Mouse (Mus musculus): Measurements from ENCODE around the gene Atp4a. TPM values are rescaled to one million over a fixed set of nuclear protein-coding genes. Genes with fewer than 3 reads are reported as not detected.

Atp4a gene
- polyA plus RNA-seq, 1 experiment from 2014 or later = 0.80 TPM

DNA sequence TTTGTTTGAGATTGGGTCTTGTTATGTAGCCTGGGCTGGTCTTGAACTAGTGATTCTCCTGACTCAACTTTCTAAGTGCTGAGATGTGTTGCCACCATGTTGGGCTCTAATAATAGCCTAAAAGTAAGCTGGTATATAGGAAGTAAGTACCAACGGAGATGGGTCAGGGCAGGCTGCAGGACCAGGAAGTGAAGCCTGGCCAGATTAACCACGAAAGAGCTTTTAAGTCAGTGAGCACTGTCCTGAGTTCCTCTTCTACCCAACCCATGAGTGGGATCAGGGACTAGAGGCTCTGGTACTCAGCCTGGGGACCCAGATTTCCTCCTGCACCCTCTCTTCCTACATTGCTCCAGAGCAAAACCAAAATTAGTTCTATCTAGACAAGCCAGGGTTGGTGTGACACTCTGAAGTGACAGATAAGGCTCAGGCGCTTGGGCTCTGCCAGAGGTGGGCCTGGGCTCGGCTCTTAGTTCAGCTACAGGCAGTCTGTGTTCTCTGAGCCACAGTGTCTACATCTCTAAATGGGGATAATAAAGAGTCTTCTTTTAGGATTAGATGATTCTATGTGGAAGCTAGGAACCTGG lies 49.9 kb downstream of the Atp4a start:
- peaks cover 6% of the 10 kb centered on the region; the same call in 1 of the 2 replicates for H3K27me3 ChIP-seq (replicated peaks; ENCODE audit: control insufficient read depth, insufficient read depth, low read length)
- H3K4me1 ChIP-seq (replicated peaks; ENCODE audit: control insufficient read depth, insufficient read depth, low read length) = no peaks in the 10 kb centered on the region
- H3K9me3 ChIP-seq (ENCODE audit: control insufficient read depth) = no peaks in the 10 kb centered on the region
- no peak for ATAC-seq
- H3K4me3 ChIP-seq (ENCODE audit: low read depth, low read length) = no peak overlapping the region
- H3K4me2 ChIP-seq (replicated peaks; ENCODE audit: low read depth) = no peak overlapping the region
- TF ChIP-seq CTCF (IDR thresholded peaks at IDR 0.05; ENCODE audit: low read depth) = no peak
- no peaks in the 10 kb centered on the region for H3K36me3 ChIP-seq (ENCODE audit: control insufficient read depth, insufficient read depth)
- H3K9ac ChIP-seq (ENCODE audit: low read depth, low read length) = no peak overlapping the region
- WGBS = 73% methylated on average over 4 of the region's 4 CpGs
- H3K27ac ChIP-seq (ENCODE audit: low read depth, low read length) = no peak overlapping the region

DNA sequence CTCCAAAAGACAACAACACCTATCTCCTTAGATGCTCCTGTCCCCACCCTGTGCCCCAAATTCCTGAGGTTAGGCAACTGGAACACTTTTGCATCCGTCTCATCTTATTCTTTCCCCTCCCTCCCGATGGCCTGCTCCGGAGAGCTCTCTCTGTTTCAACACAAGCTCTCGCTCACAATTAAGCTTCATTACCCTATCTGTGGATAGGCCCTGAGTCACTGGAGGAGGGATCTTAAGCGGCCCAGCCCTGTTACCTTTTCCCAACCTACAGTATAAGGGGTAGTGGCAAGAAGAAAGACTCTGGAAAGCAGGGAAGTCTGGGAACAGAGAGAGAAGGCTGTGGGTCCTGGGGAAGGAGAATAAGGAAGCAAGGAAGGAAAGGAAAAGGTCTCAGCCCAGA lies 51.4 kb downstream of the Atp4a start, which contains the start of gene Dmkn:
Gene Dmkn, plus strand, starts transcription at position 301 of the 400 bp plus-strand sequence.
- ATAC-seq = no peak
- H3K9me3 ChIP-seq (ENCODE audit: control insufficient read depth) = no peaks in the 10 kb centered on the region
- WGBS = 44% methylated on average over 5 of the region's 5 CpGs
- H3K27me3 ChIP-seq (replicated peaks; ENCODE audit: control insufficient read depth, insufficient read depth, low read length) = peaks cover 6% of the 10 kb centered on the region; the same call in 1 of the 2 replicates
- 0 out of 2 replicates have a peak, but pooled peaks cover 3% of the 10 kb centered on the region for H3K4me1 ChIP-seq (replicated peaks; ENCODE audit: control insufficient read depth, insufficient read depth, low read length)
- H3K4me3 ChIP-seq (ENCODE audit: low read depth, low read length) = no peak within 1 kb of the TSS
- H3K9ac ChIP-seq (ENCODE audit: low read depth, low read length) = no peak within 1 kb of the TSS
- no peak for TF ChIP-seq CTCF (IDR thresholded peaks at IDR 0.05; ENCODE audit: low read depth)
- H3K36me3 ChIP-seq (ENCODE audit: control insufficient read depth, insufficient read depth) = no peaks in the 10 kb centered on the region
- H3K27ac ChIP-seq (ENCODE audit: low read depth, low read length) = no peak within 1 kb of the TSS
- no peak within 1 kb of the TSS for H3K4me2 ChIP-seq (replicated peaks; ENCODE audit: low read depth)

DNA sequence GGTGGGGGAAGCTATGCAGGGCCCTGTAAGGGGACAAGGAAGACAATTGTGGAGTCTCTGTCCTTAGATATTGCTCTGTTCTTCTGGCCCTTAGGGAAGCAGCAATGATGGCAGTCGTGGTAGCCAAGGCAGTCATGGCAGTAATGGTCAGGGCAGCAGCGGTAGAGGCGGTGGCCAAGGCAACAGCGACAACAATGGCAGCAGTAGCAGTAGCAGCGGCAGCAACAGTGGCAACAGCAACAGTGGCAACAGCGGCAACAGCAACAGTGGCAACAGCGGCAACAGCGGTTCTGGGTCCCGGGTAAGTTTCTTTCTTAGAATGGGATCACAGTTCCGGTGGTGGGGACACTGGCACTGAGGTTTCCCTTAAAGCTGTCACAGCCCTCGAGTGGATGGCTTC lies 53.2 kb downstream of the Atp4a start:
- no peak overlapping the region for H3K4me2 ChIP-seq (replicated peaks; ENCODE audit: low read depth)
- TF ChIP-seq CTCF (IDR thresholded peaks at IDR 0.05; ENCODE audit: low read depth) = no peak
- no peaks in the 10 kb centered on the region for H3K9me3 ChIP-seq (ENCODE audit: control insufficient read depth)
- no peak overlapping the region for H3K9ac ChIP-seq (ENCODE audit: low read depth, low read length)
- H3K4me3 ChIP-seq (ENCODE audit: low read depth, low read length) = no peak overlapping the region
- no peak overlapping the region for H3K27ac ChIP-seq (ENCODE audit: low read depth, low read length)
- no peaks in the 10 kb centered on the region for H3K36me3 ChIP-seq (ENCODE audit: control insufficient read depth, insufficient read depth)
- H3K4me1 ChIP-seq (replicated peaks; ENCODE audit: control insufficient read depth, insufficient read depth, low read length) = 0 out of 2 replicates have a peak, but pooled peaks cover 8% of the 10 kb centered on the region
- ATAC-seq = no peak
- WGBS = 49% methylated on average over 11 of the region's 11 CpGs
- peaks cover 6% of the 10 kb centered on the region; the same call in 1 of the 2 replicates for H3K27me3 ChIP-seq (replicated peaks; ENCODE audit: control insufficient read depth, insufficient read depth, low read length)

DNA sequence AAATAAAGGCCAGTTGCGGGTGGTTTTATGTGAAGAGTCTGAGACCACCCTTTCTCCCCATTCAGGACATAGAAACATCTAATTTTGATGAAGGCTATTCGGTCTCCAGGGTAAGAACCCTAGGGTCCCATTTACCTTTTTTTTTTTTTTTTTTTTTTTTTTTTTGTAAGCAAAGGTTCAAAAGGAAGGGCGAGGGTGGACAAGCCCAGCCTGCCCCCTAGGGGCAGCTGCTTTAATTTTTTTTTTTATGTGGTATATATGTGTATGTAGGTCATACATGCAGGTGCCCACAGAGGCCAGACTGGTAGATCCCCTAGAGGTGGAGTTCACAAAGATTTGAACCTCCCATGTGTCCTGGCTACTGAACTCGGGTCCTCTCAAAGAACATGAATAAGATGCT lies 54.4 kb downstream of the Atp4a start:
- no peaks in the 10 kb centered on the region for H3K9me3 ChIP-seq (ENCODE audit: control insufficient read depth)
- 91% methylated on average over 4 of the region's 4 CpGs for WGBS
- no peak for ATAC-seq

DNA sequence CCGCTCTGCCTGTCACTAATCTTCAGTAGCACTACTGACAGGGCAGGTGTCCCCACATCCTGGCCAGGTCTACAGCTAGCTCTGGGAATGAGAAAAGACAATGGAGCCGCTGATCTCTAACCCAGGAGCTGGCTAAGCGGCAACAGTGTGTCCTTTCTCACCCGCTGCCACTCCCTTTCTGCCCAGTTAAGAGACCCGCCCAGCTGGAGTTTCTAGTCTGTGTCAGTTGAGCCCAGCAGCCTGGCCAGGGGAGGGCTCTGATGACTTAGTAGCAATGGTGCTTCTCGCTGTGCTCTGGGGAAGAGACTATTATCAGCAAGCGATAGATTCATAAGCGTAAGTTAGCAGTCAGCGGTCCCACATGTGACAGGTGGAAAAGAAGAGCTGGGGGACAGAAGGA lies 57.2 kb downstream of the Atp4a start:
- Histone ChIP-seq H3K4me1 (replicated peaks; ENCODE audit: control insufficient read depth, insufficient read depth, low read length) (0 out of 2 replicates have a peak, but pooled peaks cover 8% of the 10 kb centered on the region), H3K4me2 (replicated peaks; ENCODE audit: low read depth) (peak overlapping the region; percentile 35; the same call in 1 of the 2 replicates), H3K27me3 (replicated peaks; ENCODE audit: control insufficient read depth, insufficient read depth, low read length) (peaks cover 6% of the 10 kb centered on the region; the same call in 1 of the 2 replicates), H3K9me3 (ENCODE audit: control insufficient read depth) (no peaks in the 10 kb centered on the region), H3K9ac (ENCODE audit: low read depth, low read length) (no peak overlapping the region), H3K27ac (ENCODE audit: low read depth, low read length) (peak overlapping the region; percentile 3; the same call in 1 of the 2 replicates), H3K4me3 (ENCODE audit: low read depth, low read length) (no peak overlapping the region), H3K36me3 (ENCODE audit: control insufficient read depth, insufficient read depth) (no peaks in the 10 kb centered on the region)
- peak; percentile 37; the same call in 1 of the 2 replicates for ATAC-seq
- 22% methylated on average over 9 of the region's 9 CpGs for WGBS
- no peak for TF ChIP-seq CTCF (IDR thresholded peaks at IDR 0.05; ENCODE audit: low read depth)

More for the DNA sequence above, 54.4 kb downstream of the Atp4a start:
- peaks cover 6% of the 10 kb centered on the region; the same call in 1 of the 2 replicates for H3K27me3 ChIP-seq (replicated peaks; ENCODE audit: control insufficient read depth, insufficient read depth, low read length)
- 0 out of 2 replicates have a peak, but pooled peaks have one; percentile 19 for TF ChIP-seq CTCF (IDR thresholded peaks at IDR 0.05; ENCODE audit: low read depth)
- no peak overlapping the region for H3K4me3 ChIP-seq (ENCODE audit: low read depth, low read length)
- no peak overlapping the region for H3K9ac ChIP-seq (ENCODE audit: low read depth, low read length)
- no peak overlapping the region for H3K4me2 ChIP-seq (replicated peaks; ENCODE audit: low read depth)
- no peaks in the 10 kb centered on the region for H3K36me3 ChIP-seq (ENCODE audit: control insufficient read depth, insufficient read depth)
- 0 out of 2 replicates have a peak, but pooled peaks cover 8% of the 10 kb centered on the region for H3K4me1 ChIP-seq (replicated peaks; ENCODE audit: control insufficient read depth, insufficient read depth, low read length)
- H3K27ac ChIP-seq (ENCODE audit: low read depth, low read length) = no peak overlapping the region

Other genes starting within 250 kb of the Atp4a start
- gene Prodh2, start 218.6 kb upstream of the Atp4a start, polyA plus RNA-seq (2015; fragmentation: Nextera tagmentation; extraction: Ambion mirVana) = 3.9 and 5.4 TPM in 2 replicates
- 2.6 and 2.8 TPM in 2 replicates for gene Arhgap33, start 177.1 kb upstream of the Atp4a start, polyA plus RNA-seq (2015; fragmentation: Nextera tagmentation; extraction: Ambion mirVana)
- 50.6 and 55.7 TPM in 2 replicates for gene Hspb6, start 160.0 kb upstream of the Atp4a start, polyA plus RNA-seq (2015; fragmentation: Nextera tagmentation; extraction: Ambion mirVana)
- gene Proser3, start 159.9 kb upstream of the Atp4a start, polyA plus RNA-seq (2015; fragmentation: Nextera tagmentation; extraction: Ambion mirVana) = 1.9 and 2.0 TPM in 2 replicates
- 31.4 and 33.9 TPM in 2 replicates for gene Lin37, start 152.4 kb upstream of the Atp4a start, polyA plus RNA-seq (2015; fragmentation: Nextera tagmentation; extraction: Ambion mirVana)
- 65.9 and 68.6 TPM in 2 replicates for gene U2af1l4, start 148.9 kb upstream of the Atp4a start, polyA plus RNA-seq (2015; fragmentation: Nextera tagmentation; extraction: Ambion mirVana)
- 0.83 and 1.2 TPM in 2 replicates for gene Gm49396, start 148.9 kb upstream of the Atp4a start, polyA plus RNA-seq (2015; fragmentation: Nextera tagmentation; extraction: Ambion mirVana)
- 247 and 259 TPM in 2 replicates for gene Psenen, start 148.6 kb upstream of the Atp4a start, polyA plus RNA-seq (2015; fragmentation: Nextera tagmentation; extraction: Ambion mirVana)
- gene Igflr1, start 146.8 kb upstream of the Atp4a start, polyA plus RNA-seq (2015; fragmentation: Nextera tagmentation; extraction: Ambion mirVana) = 0.73 and 1.2 TPM in 2 replicates
- gene Kmt2b, start 123.5 kb upstream of the Atp4a start, polyA plus RNA-seq (2015; fragmentation: Nextera tagmentation; extraction: Ambion mirVana) = 5.6 and 5.8 TPM in 2 replicates
- 1.2 TPM in 2 replicates for gene Zbtb32, start 113.3 kb upstream of the Atp4a start, polyA plus RNA-seq (2015; fragmentation: Nextera tagmentation; extraction: Ambion mirVana)
- gene Upk1a, start 99.4 kb upstream of the Atp4a start, polyA plus RNA-seq (2015; fragmentation: Nextera tagmentation; extraction: Ambion mirVana) = 1.0 and 1.6 TPM in 2 replicates
- 1,664 and 1,738 TPM in 2 replicates for gene Cox6b1, start 86.1 kb upstream of the Atp4a start, polyA plus RNA-seq (2015; fragmentation: Nextera tagmentation; extraction: Ambion mirVana)
- gene Etv2, start 76.4 kb upstream of the Atp4a start, polyA plus RNA-seq (2015; fragmentation: Nextera tagmentation; extraction: Ambion mirVana) = not detected in 2 replicates
- 87.8 and 88.9 TPM in 2 replicates for gene Rbm42, start 61.9 kb upstream of the Atp4a start, polyA plus RNA-seq (2015; fragmentation: Nextera tagmentation; extraction: Ambion mirVana)
- gene Haus5, start 47.2 kb upstream of the Atp4a start, polyA plus RNA-seq (2015; fragmentation: Nextera tagmentation; extraction: Ambion mirVana) = 38.3 and 38.7 TPM in 2 replicates
- gene Pmis2, start 40.6 kb upstream of the Atp4a start, polyA plus RNA-seq (2015; fragmentation: Nextera tagmentation; extraction: Ambion mirVana) = not detected in 2 replicates
- 4.6 and 6.0 TPM in 2 replicates for gene 2200002J24Rik, start 13.3 kb upstream of the Atp4a start, polyA plus RNA-seq (2015; fragmentation: Nextera tagmentation; extraction: Ambion mirVana)
- 158 and 161 TPM in 2 replicates for gene Tmem147, start 17.3 kb downstream of the Atp4a start, polyA plus RNA-seq (2015; fragmentation: Nextera tagmentation; extraction: Ambion mirVana)
- gene Gapdhs, start 31.5 kb downstream of the Atp4a start, polyA plus RNA-seq (2015; fragmentation: Nextera tagmentation; extraction: Ambion mirVana) = not detected in 2 replicates
- gene Sbsn, start 39.3 kb downstream of the Atp4a start, polyA plus RNA-seq (2015; fragmentation: Nextera tagmentation; extraction: Ambion mirVana) = 2.7 and 2.9 TPM in 2 replicates
- gene Dmkn, start 51.5 kb downstream of the Atp4a start, polyA plus RNA-seq (2015; fragmentation: Nextera tagmentation; extraction: Ambion mirVana) = 27.8 and 28.2 TPM in 2 replicates
- gene Krtdap, start 75.7 kb downstream of the Atp4a start, polyA plus RNA-seq (2015; fragmentation: Nextera tagmentation; extraction: Ambion mirVana) = 4.1 and 4.8 TPM in 2 replicates
- gene Ffar2, start 111.6 kb downstream of the Atp4a start, polyA plus RNA-seq (2015; fragmentation: Nextera tagmentation; extraction: Ambion mirVana) = 12.5 and 12.6 TPM in 2 replicates
- 0.21 and 0.47 TPM in 2 replicates for gene Ffar3, start 144.0 kb downstream of the Atp4a start, polyA plus RNA-seq (2015; fragmentation: Nextera tagmentation; extraction: Ambion mirVana)
- 0.13 and 0.21 TPM in 2 replicates for gene Ffar1, start 149.4 kb downstream of the Atp4a start, polyA plus RNA-seq (2015; fragmentation: Nextera tagmentation; extraction: Ambion mirVana)
- gene Cd22, start 168.1 kb downstream of the Atp4a start, polyA plus RNA-seq (2015; fragmentation: Nextera tagmentation; extraction: Ambion mirVana) = 0.27 and 0.51 TPM in 2 replicates
- 0.18 and 0.31 TPM in 2 replicates for gene Mag, start 202.7 kb downstream of the Atp4a start, polyA plus RNA-seq (2015; fragmentation: Nextera tagmentation; extraction: Ambion mirVana)
- gene Hamp2, start 212.5 kb downstream of the Atp4a start, polyA plus RNA-seq (2015; fragmentation: Nextera tagmentation; extraction: Ambion mirVana) = not detected in 2 replicates
- 0.43 TPM in 1 of 2 replicates, not detected in the other for gene Hamp, start 231.8 kb downstream of the Atp4a start, polyA plus RNA-seq (2015; fragmentation: Nextera tagmentation; extraction: Ambion mirVana)
- gene Usf2, start 244.6 kb downstream of the Atp4a start, polyA plus RNA-seq (2015; fragmentation: Nextera tagmentation; extraction: Ambion mirVana) = 13.3 and 15.0 TPM in 2 replicates